Mouse (Mus musculus): Measurements from ENCODE around the gene Trib3. TPM values are rescaled to one million over a fixed set of nuclear protein-coding genes. Genes with fewer than 3 reads are reported as not detected.
A peak's percentile ranks its signal among the peaks of the same experiment; 100 is the strongest.

Gene Trib3
- polyA plus RNA-seq, 1 experiment from 2014 or later, result 2.0 TPM

- Histone ChIP-seq H3K27ac (no peak overlapping the region), H3K9ac (no peak overlapping the region), H3K4me2 (no peak overlapping the region), H3K27me3 (replicated peaks) (no peaks in the 10 kb centered on the region), H3K4me3 (no peak overlapping the region), H3K36me3 (replicated peaks) (peaks cover 32% of the 10 kb centered on the region), H3K4me1 (peaks cover 17% of the 10 kb centered on the region), H3K9me3 (no peaks in the 10 kb centered on the region)
- ATAC-seq (replicated peaks), result no peak
- 96% methylated on average over 13 of the region's 13 CpGs for WGBS
Observed at GRCm38 (mm10) chr2:152326157-152326556, 17.7 kb downstream of the Trib3 start.

DNA sequence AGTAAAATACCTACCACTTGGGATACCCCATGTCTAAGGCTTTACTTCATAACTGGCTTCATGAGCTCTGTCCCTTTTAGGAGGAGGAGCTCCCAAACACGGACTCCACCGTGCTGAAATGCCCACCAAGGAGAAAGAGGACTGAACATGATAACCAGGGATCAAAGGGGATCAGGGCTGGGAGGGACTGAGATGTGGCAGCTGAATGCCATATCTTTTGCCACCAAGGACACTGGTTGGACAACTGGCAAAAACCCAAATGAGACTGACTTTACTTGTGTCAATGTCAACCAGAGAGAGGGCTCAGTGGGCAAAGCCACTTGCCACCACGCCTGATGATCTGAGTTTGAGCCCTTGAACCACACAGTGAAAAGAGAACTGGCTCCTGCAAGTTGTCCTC lies 19.0 kb downstream of the Trib3 start:
- Histone ChIP-seq H3K4me3 (no peak overlapping the region), H3K4me2 (no peak overlapping the region), H3K27ac (no peak overlapping the region), H3K4me1 (peaks cover 4% of the 10 kb centered on the region), H3K9me3 (no peaks in the 10 kb centered on the region), H3K36me3 (replicated peaks) (peaks cover 32% of the 10 kb centered on the region), H3K27me3 (replicated peaks) (no peaks in the 10 kb centered on the region), H3K9ac (no peak overlapping the region)
- ATAC-seq (replicated peaks), result no peak
- WGBS, result 95% methylated on average over 3 of the region's 3 CpGs

GRCm38 (mm10) chr2:152323971-152324370 lies 19.9 kb downstream of the Trib3 start:
- no peaks in the 10 kb centered on the region for H3K27me3 ChIP-seq (replicated peaks)
- 94% methylated on average over 14 of the region's 14 CpGs for WGBS
- H3K4me3 ChIP-seq, result no peak overlapping the region
- no peak overlapping the region for H3K4me2 ChIP-seq
- no peak overlapping the region for H3K9ac ChIP-seq
- peaks cover 33% of the 10 kb centered on the region for H3K36me3 ChIP-seq (replicated peaks)
- no peaks in the 10 kb centered on the region for H3K4me1 ChIP-seq
- no peak overlapping the region for H3K27ac ChIP-seq
- 0 out of 2 replicates have a peak, but pooled peaks have one; percentile 19 for ATAC-seq (replicated peaks)
- no peaks in the 10 kb centered on the region for H3K9me3 ChIP-seq

DNA sequence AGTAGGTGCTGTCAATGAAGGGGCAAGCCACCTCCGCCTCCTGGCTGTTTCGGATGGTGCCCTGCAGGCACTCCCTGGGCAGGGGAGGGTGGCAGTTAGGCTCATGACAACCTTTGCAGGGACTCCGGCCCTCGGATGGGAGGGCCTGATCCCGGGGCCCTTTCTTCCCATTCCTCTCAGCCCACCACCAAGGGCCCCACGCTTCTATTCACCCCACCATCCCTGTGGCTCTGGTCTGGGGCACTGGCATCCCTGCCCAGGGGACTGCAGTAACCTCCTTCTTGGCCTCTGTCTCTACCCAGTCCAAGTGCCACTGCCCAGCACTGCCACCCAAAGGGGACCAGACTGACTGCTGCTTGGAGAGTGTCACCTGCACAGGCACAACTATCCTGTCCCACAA lies 21.6 kb downstream of the Trib3 start:
- Histone ChIP-seq H3K4me1 (no peaks in the 10 kb centered on the region), H3K27ac (no peak overlapping the region), H3K36me3 (replicated peaks) (peaks cover 39% of the 10 kb centered on the region), H3K9ac (no peak overlapping the region), H3K4me2 (no peak overlapping the region), H3K9me3 (no peaks in the 10 kb centered on the region), H3K27me3 (replicated peaks) (no peaks in the 10 kb centered on the region), H3K4me3 (no peak overlapping the region)
- ATAC-seq (replicated peaks), result no peak
- WGBS, result 100% methylated on average over 6 of the region's 6 CpGs

- H3K27me3 ChIP-seq (replicated peaks), result no peaks in the 10 kb centered on the region
- ATAC-seq (replicated peaks), result no peak
- H3K4me2 ChIP-seq, result no peak overlapping the region
- no peaks in the 10 kb centered on the region for H3K9me3 ChIP-seq
- no peak overlapping the region for H3K9ac ChIP-seq
- WGBS, result 92% methylated on average over 5 of the region's 5 CpGs
- H3K4me3 ChIP-seq, result no peak overlapping the region
- peaks cover 35% of the 10 kb centered on the region for H3K36me3 ChIP-seq (replicated peaks)
- no peaks in the 10 kb centered on the region for H3K4me1 ChIP-seq
- H3K27ac ChIP-seq, result no peak overlapping the region
Observed at GRCm38 (mm10) chr2:152321558-152321957, 22.3 kb downstream of the Trib3 start.

- no peaks in the 10 kb centered on the region for H3K4me1 ChIP-seq
- no peak overlapping the region for H3K9ac ChIP-seq
- peaks cover 34% of the 10 kb centered on the region for H3K36me3 ChIP-seq (replicated peaks)
- H3K27ac ChIP-seq, result no peak overlapping the region
- no peak overlapping the region for H3K4me3 ChIP-seq
- H3K27me3 ChIP-seq (replicated peaks), result no peaks in the 10 kb centered on the region
- ATAC-seq (replicated peaks), result no peak
- no peaks in the 10 kb centered on the region for H3K9me3 ChIP-seq
- WGBS, result 85% methylated on average over 6 of the region's 6 CpGs
- H3K4me2 ChIP-seq, result no peak overlapping the region
Observed at GRCm38 (mm10) chr2:152317054-152317453, 26.8 kb downstream of the Trib3 start.

DNA sequence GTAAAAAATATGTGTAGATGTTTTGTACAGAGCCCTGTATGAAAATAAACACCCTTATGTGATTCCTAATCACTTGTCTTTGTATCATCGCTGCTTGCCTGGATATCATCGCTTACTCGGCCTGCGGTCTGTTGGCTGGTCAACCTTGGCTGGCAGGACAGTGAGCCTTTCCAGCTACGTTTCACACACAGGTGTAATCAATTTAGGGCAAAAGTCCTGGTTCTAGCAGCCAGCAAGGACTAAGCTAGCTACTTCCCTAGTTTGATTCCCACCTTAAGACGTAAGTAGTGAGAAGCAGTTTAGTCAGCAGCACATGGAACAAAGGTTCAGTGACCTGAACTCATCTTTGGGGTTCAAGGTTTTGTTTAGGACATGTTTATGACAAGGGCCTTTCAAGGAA lies 29.9 kb downstream of the Trib3 start:
- Histone ChIP-seq H3K27ac (no peak overlapping the region), H3K9me3 (no peaks in the 10 kb centered on the region), H3K27me3 (replicated peaks) (no peaks in the 10 kb centered on the region), H3K4me1 (no peaks in the 10 kb centered on the region), H3K36me3 (replicated peaks) (peaks cover 40% of the 10 kb centered on the region), H3K4me2 (no peak overlapping the region), H3K4me3 (no peak overlapping the region), H3K9ac (no peak overlapping the region)
- 93% methylated on average over 6 of the region's 6 CpGs for WGBS
- ATAC-seq (replicated peaks), result no peak

- Histone ChIP-seq H3K36me3 (replicated peaks) (peaks cover 40% of the 10 kb centered on the region), H3K27ac (no peak overlapping the region), H3K4me1 (no peaks in the 10 kb centered on the region), H3K4me3 (no peak overlapping the region), H3K4me2 (no peak overlapping the region), H3K27me3 (replicated peaks) (no peaks in the 10 kb centered on the region), H3K9me3 (no peaks in the 10 kb centered on the region), H3K9ac (no peak overlapping the region)
- 85% methylated on average over 7 of the region's 7 CpGs for WGBS
- no peak for ATAC-seq (replicated peaks)
Observed at GRCm38 (mm10) chr2:152312996-152313395, 30.8 kb downstream of the Trib3 start.

DNA sequence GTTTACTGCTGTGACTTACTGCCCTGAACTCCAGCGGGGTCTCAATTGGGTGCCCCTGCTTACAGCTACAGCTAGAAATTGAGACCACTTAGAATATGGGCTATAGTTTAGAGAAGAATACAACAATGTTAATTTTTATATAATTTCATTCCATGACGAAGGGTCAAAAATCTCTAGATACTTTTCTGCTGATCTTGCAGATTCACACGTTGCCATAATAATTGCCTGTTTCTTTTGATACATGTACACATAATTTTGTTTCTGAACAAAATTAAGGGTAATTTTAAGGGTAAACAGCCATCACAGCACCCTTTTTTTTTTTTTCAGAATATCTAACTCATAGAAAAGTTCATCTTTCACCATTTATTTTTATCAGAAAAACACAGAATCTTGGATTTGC lies 36.6 kb downstream of the Trib3 start:
- 95% methylated on average over 3 of the region's 3 CpGs for WGBS
- Histone ChIP-seq H3K9me3 (no peaks in the 10 kb centered on the region), H3K4me1 (no peaks in the 10 kb centered on the region), H3K4me3 (no peak overlapping the region), H3K36me3 (replicated peaks) (peaks cover 44% of the 10 kb centered on the region), H3K4me2 (no peak overlapping the region), H3K9ac (no peak overlapping the region), H3K27ac (no peak overlapping the region), H3K27me3 (replicated peaks) (no peaks in the 10 kb centered on the region)
- no peak for ATAC-seq (replicated peaks)

DNA sequence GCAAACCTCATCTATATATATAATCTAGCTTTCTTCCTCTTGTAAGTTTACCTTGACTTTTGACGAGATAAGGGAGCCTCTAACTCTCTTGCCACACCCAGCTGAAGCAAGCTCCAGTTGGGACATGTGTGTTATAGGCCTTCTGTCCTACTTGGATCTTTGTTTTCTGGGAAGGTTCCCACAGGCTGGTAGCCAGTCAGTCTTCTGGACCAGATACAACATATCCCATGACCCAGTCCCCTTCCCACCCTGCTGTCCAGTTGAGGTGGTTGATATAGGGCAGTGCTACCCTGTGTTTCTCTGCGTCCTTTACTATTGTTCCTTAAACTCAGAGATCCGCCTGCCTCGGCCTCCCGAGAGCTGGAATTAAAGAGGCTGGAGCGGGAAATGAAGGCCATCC lies 38.4 kb downstream of the Trib3 start:
- H3K36me3 ChIP-seq (replicated peaks), result peaks cover 40% of the 10 kb centered on the region
- WGBS, result 94% methylated on average over 6 of the region's 6 CpGs
- no peaks in the 10 kb centered on the region for H3K9me3 ChIP-seq
- no peaks in the 10 kb centered on the region for H3K27me3 ChIP-seq (replicated peaks)
- no peak overlapping the region for H3K27ac ChIP-seq
- no peak overlapping the region for H3K4me3 ChIP-seq
- H3K4me1 ChIP-seq, result no peaks in the 10 kb centered on the region
- no peak overlapping the region for H3K4me2 ChIP-seq
- ATAC-seq (replicated peaks), result no peak
- H3K9ac ChIP-seq, result no peak overlapping the region

DNA sequence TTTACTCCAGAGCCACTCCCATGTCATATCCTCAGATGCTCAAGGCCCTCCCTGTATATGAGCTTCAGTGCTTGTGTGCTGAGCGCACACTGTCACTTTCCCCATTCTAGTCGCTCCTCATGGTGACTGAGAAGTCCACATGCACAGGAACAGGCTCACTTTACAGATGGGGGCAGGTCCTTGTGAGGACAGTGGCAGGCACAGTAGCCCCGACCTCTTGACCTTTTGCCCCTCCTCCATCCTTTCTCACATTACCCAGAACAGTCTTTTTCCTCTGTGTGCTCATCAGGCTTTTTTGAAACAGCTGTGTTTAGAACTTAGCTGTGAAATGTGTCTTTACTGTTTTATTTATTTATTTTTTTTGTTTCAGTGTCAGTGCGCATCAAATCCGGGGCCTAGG lies 40.1 kb downstream of the Trib3 start:
- WGBS, result 82% methylated on average over 5 of the region's 5 CpGs
- Histone ChIP-seq H3K9ac (no peak overlapping the region), H3K27me3 (replicated peaks) (no peaks in the 10 kb centered on the region), H3K4me3 (no peak overlapping the region), H3K9me3 (no peaks in the 10 kb centered on the region), H3K36me3 (replicated peaks) (peaks cover 36% of the 10 kb centered on the region), H3K27ac (no peak overlapping the region), H3K4me2 (no peak overlapping the region), H3K4me1 (no peaks in the 10 kb centered on the region)
- ATAC-seq (replicated peaks), result no peak

GRCm38 (mm10) chr2:152302862-152303261 lies 41.0 kb downstream of the Trib3 start:
- H3K9ac ChIP-seq, result no peak overlapping the region
- no peaks in the 10 kb centered on the region for H3K27me3 ChIP-seq (replicated peaks)
- WGBS, result 91% methylated on average over 2 of the region's 2 CpGs
- no peak overlapping the region for H3K4me3 ChIP-seq
- no peak overlapping the region for H3K4me2 ChIP-seq
- no peak for ATAC-seq (replicated peaks)
- no peak overlapping the region for H3K27ac ChIP-seq
- no peaks in the 10 kb centered on the region for H3K9me3 ChIP-seq
- H3K36me3 ChIP-seq (replicated peaks), result peaks cover 27% of the 10 kb centered on the region
- H3K4me1 ChIP-seq, result no peaks in the 10 kb centered on the region

DNA sequence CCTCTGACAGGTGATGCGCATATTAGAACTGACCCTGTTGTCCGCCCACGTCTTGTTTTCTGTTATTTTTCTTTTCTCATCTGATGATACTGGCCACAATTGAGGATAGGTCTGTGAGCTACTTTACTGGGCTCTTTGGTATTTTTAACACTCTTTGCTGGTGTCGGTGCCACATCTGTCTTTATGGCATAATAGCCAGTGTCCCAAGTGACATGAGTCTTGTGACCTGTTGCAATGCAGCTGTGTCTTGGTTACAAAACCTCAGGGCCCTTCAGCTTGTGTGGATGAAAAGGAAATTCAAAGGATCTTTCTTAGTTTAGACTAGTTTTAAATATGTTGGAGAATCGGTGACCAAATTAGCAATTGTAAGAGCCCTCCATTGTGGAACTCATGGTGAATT lies 49.3 kb downstream of the Trib3 start:
- no peak for ATAC-seq (replicated peaks)
- no peak overlapping the region for H3K27ac ChIP-seq
- 43% methylated on average over 5 of the region's 5 CpGs for WGBS

More for the DNA sequence above, 49.3 kb downstream of the Trib3 start:
- no peaks in the 10 kb centered on the region for H3K27me3 ChIP-seq (replicated peaks)
- H3K9me3 ChIP-seq, result no peaks in the 10 kb centered on the region
- H3K36me3 ChIP-seq (replicated peaks), result no peaks in the 10 kb centered on the region
- peak overlapping the region; percentile 83 for H3K9ac ChIP-seq
- peak overlapping the region; percentile 86 for H3K4me3 ChIP-seq
- H3K4me1 ChIP-seq, result peaks cover 22% of the 10 kb centered on the region
- H3K4me2 ChIP-seq, result peak overlapping the region; percentile 62
